Mouse (Mus musculus) layer of hippocampus, adult 2 months (tissue): Measurements from ENCODE around the gene Crygs. TPM values are rescaled to one million over a fixed set of nuclear protein-coding genes. Genes with fewer than 3 reads are reported as not detected.
"Not testable (repeated sequence)": the region's sequence is repeated elsewhere in the genome, so short reads cannot be mapped to it uniquely, and the experiment has no call there.

Experiments used
- DNase-seq, 2 experiments: peaks; one replicate each; pipeline ENCODE4 v3.0.0; 2022; ENCODE audit warnings: low spot score in 2 of 2
- H3K27ac ChIP-seq: fragments of 200-600 bp; 2 replicates; pipeline ENCODE4 v1.8.1; 2022
- H3K4me3 ChIP-seq: fragments of 200-600 bp; 2 replicates; pipeline ENCODE4 v1.8.1; 2022; ENCODE audit warnings: mild to moderate bottlenecking
- CTCF ChIP-seq: fragments of 200-600 bp; conservative IDR thresholded peaks from 2 replicates; pipeline ENCODE4 v1.8.1; 2022; ENCODE audit warnings: antibody characterized with exemption, mild to moderate bottlenecking, moderate library complexity
- total RNA-seq, 2 experiments: library from RNA; stranded (reverse); gene quantifications; 2 replicates each; pipeline ENCODE4 v1.2.3; 2021

Crygs gene
- total RNA-seq, 2 experiments from 2014 or later: not detected

GRCm38 (mm10) chr16:22820731-22821130 lies 9.4 kb upstream of the Crygs start:
- no peak overlapping the region for H3K27ac ChIP-seq
- peak; percentile 37 to 64 for DNase-seq
- peak; percentile 82 for TF ChIP-seq CTCF
- H3K4me3 ChIP-seq: no peak overlapping the region

DNA sequence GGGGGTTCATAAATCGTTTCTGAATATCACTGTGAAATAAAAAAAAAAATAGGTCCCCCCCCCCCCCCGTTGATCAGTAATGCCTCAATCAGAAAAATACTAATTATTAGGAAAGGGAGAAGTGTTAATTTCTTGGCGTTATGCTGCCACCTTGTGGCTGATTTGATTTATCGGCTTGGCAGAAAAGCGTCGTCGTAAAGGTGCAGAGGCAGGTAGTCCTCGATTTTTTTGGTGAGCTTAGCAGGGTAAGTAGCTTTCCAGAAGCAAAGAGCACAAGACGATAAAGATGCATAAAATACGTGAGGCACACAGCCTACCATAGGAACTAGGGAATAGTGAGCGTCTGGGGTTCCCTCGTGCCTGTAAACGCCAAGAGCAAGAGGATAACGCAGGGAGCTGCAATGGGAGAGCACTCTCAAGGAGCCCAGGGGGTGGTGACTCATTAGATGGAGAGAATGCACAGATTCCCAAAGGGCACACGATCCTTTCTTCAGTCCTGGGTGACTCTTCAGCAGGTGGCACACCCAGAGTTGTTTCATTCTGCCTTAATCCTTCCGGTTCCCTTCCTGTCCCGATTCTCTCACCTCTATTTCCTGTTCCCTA lies 3.8 kb downstream of the Crygs start:
- TF ChIP-seq CTCF: peak; percentile 78
- Histone ChIP-seq H3K4me3 (peak overlapping the region; percentile 38; the same call in 1 of the 2 replicates), H3K27ac (no peak overlapping the region)
- peak in 1 of 2 experiments; percentile 78 for DNase-seq

DNA sequence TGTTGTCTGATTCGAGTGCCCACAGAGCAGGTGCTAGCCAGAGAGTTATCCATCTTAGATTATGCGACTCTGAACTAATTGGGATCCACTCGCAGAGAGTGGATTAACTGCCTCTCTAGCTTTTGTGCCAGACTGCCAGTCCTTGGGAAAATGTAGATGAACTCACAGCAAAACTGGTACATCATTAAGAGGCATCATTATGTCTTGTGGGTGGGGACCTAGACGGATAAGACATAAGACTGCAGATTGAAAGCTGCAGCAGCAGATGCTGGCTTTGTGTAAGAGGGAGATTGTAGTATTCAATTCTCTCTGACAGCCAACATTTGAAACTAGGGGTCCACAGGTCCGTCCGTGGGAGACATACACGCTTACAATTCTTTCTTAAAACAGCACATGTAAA lies 8.6 kb downstream of the Crygs start:
- TF ChIP-seq CTCF: no peak
- DNase-seq: peak in 1 of 2 experiments; percentile 53
- Histone ChIP-seq H3K27ac (no peak overlapping the region), H3K4me3 (no peak overlapping the region)

DNA sequence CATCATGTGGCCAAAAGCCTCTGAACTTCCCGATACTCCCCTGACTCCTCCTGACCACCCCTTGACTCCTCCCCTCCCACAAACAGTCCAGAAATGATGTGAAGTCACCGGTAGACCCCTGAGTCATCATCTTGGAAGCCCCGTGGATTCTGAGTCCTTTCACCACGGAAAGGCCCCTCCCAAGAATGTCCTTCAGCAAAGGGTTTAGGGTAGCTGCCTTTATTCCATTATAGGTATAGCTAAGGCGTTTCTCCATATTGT lies 10.6 kb downstream of the Crygs start:
- no peak for TF ChIP-seq CTCF
- DNase-seq: no peak
- Histone ChIP-seq H3K27ac (no peak overlapping the region), H3K4me3 (no peak overlapping the region)

- H3K4me3 ChIP-seq: no peak overlapping the region
- H3K27ac ChIP-seq: no peak overlapping the region
- no peak for DNase-seq
- no peak for TF ChIP-seq CTCF
These were observed 11.1 kb downstream of the Crygs start for GRCm38 (mm10) chr16:22800026-22800848.

- no peak for DNase-seq
- TF ChIP-seq CTCF: no peak
These were observed 12.9 kb downstream of the Crygs start for GRCm38 (mm10) chr16:22798520-22798919.

GRCm38 (mm10) chr16:22797521-22797920 lies 13.9 kb downstream of the Crygs start:
- DNase-seq: peak; percentile 67 to 71
- Histone ChIP-seq H3K4me3 (no peak overlapping the region), H3K27ac (peak overlapping the region; percentile 81)
- TF ChIP-seq CTCF: no peak

More at GRCm38 (mm10) chr16:22798520-22798919, 12.9 kb downstream of the Crygs start:
- Histone ChIP-seq H3K27ac (peak overlapping the region; percentile 81), H3K4me3 (no peak overlapping the region)

- no peak for DNase-seq
- Histone ChIP-seq H3K27ac (no peak overlapping the region), H3K4me3 (no peak overlapping the region)
- peak; percentile 71 for TF ChIP-seq CTCF
These were observed 15.9 kb downstream of the Crygs start for GRCm38 (mm10) chr16:22795497-22795896.

DNA sequence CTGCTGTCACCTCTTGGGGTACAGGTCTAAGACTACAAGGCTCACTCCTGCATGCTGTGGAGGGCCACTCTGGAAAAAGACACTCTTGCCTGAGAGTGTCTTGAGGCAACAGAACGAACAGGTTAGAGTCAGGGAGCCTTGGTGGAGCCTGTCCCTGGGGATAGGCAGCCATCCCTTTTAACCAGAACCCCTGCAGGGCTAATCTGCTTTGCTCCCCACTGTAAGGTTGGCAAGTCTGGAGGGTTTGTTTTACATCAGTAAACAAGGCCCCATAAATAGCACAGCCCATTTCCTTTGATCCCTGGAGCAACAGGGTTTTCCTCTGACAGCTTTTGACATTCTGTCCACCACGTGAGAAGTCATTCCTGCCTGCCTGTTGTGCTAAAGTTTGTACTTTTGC lies 20.1 kb downstream of the Crygs start:
- DNase-seq: no peak
- H3K27ac ChIP-seq: peak overlapping the region; percentile 83
- no peak overlapping the region for H3K4me3 ChIP-seq
- TF ChIP-seq CTCF: no peak

- Histone ChIP-seq H3K4me3 (no peak overlapping the region), H3K27ac (peak overlapping the region; percentile 83)
- no peak for TF ChIP-seq CTCF
- peak; percentile 71 to 87 for DNase-seq
These were observed 21.4 kb downstream of the Crygs start for GRCm38 (mm10) chr16:22789908-22790367.

DNA sequence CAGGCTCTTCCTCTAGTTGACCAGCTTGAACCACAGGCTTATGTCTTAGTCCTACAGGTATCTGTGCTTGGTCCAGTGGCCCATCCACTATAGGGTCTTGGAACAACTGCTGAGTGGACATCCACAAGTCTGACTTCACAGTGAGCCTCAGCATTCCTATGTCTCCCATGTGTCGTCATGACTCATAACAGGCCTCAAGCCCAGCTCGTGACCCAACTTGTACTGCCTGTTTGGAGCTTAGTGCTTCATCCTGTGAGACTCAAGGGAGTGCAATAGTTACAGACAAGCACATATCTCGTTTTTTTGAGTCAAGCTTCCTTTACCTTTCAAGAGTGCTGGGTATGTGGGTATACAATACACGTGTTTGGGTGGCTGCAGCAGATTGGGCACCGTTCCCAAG lies 28.7 kb downstream of the Crygs start:
- Histone ChIP-seq H3K27ac (no peak overlapping the region), H3K4me3 (no peak overlapping the region)
- no peak for DNase-seq
- TF ChIP-seq CTCF: no peak

DNA sequence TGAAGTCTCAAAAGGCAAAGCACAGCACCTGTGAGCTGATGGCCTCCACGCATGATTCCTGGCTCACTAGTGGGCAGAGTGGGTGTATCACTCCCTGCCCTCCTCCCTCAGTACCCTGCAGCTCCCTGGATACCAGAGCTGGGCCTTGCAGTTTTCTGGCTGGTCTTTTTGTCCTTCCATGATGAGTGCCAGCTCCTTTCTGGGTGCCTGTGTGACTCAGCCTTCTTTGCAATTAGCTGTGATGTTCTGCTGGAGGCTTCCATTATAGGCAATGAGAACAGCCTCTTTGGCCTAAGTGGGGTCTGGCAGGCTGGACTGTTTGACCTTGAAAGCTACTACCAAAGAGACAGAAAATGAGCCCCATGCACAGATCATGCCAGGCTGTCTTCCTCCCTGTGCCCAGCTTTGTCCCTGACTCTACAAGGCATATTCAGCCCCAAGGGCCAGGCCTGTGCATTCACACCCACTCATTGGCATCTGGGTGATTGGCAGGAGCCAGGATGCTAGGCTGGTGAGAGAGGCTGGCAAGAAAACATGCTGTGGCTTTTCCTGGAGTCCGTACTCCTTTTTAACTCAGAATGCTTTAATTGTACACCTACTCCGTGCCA lies 32.0 kb downstream of the Crygs start:
- no peak for TF ChIP-seq CTCF
- DNase-seq: peak; percentile 64 to 66
- Histone ChIP-seq H3K27ac (peak overlapping the region; percentile 76), H3K4me3 (no peak overlapping the region)

GRCm38 (mm10) chr16:22778296-22778695 lies 33.1 kb downstream of the Crygs start:
- H3K4me3 ChIP-seq, DNase-seq: not testable (repeated sequence)
- peak overlapping the region; percentile 76; the same call in 1 of the 2 replicates for H3K27ac ChIP-seq
